Mouse (Mus musculus) T-helper 17 cell (primary cell): ENCODE measurements around the gene Rab27a.
"Not testable (repeated sequence)": the region's sequence is repeated elsewhere in the genome, so short reads cannot be mapped to it uniquely, and the experiment has no call there.

Source experiments
- in situ Hi-C, 2 experiments: fragments of 300-600 bp; cut with MboI, MseI; formaldehyde crosslinking; loops; 1 replicate in 1 of 2; 2 replicates in 1 of 2; pipeline ENCODE4 v1.15.1; 2025; ENCODE audit warnings: high pct_unique_total_duplicates in 2 of 2

Rab27a gene

DNA sequence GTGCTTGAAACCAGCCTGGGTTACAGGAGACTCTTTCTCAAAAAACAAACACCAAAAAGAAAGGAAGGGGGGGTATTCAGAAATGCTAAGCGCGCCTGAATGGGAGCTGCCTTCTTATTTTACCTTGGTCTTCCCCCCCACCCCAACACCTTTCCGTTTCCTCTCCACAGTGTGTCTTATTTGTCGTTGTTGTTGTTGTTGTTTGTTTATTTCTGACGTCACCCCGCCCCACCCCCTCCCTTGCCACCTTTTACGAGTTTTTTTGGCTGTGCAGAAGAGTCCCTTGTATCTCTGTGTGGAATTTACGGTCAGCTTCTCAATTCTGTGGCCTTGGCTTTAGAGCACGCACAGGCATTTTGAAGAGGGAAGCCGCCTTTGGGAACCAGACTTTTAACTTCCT, 1.1 kb downstream of the Rab27a start:
- in situ Hi-C loops = no loop called here

- in situ Hi-C loops = no loop called here
Measured at GRCm38 (mm10) chr9:73047906-73048305, 3.3 kb downstream of the Rab27a start.

- in situ Hi-C loops = no loop called here
Measured at GRCm38 (mm10) chr9:73048927-73049326, 4.3 kb downstream of the Rab27a start.

DNA sequence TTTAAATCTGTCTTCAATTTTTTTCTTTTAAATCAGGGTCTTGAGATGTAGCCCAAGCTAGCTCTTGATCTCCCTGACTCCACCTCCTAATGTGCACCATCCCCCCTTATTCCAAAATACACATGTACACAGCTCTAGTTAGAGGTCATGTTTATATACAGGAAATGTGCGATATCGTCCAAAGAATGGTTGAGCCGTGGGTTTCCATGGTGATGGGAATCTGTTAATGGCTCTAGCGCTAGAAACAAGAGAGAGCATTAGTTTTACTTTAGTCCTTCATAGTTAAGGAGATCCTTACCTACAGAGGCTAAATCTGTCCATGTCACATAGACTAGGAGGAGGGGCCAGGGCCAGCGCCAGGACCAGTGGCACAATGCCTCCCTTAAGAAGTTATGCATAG, 5.2 kb downstream of the Rab27a start:
- in situ Hi-C loops = no loop called here

DNA sequence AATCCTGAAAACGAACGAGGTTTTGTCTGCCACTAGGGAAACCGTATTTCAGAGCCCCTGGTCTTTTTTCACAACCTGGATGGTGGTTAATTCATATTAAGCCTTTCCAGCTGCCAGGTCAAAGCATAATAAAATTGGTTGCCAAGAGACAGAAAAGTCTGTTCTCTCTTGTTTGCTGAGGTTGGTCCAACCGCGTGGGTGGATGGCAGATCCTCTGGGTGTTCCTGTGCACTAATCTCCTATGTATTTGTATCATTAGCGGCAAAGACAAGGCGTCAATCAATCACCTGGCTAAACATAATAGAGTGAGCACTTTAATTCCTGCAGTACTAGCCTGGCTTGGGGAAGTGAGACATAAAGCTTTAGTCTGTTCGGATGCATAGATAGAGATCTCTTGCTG, 6.0 kb downstream of the Rab27a start:
- in situ Hi-C loops = no loop called here

- in situ Hi-C loops = no loop called here
Measured at GRCm38 (mm10) chr9:73055441-73055911, 10.8 kb downstream of the Rab27a start.

- in situ Hi-C loops = no loop called here
Measured at GRCm38 (mm10) chr9:73059224-73059623, 14.6 kb downstream of the Rab27a start.

DNA sequence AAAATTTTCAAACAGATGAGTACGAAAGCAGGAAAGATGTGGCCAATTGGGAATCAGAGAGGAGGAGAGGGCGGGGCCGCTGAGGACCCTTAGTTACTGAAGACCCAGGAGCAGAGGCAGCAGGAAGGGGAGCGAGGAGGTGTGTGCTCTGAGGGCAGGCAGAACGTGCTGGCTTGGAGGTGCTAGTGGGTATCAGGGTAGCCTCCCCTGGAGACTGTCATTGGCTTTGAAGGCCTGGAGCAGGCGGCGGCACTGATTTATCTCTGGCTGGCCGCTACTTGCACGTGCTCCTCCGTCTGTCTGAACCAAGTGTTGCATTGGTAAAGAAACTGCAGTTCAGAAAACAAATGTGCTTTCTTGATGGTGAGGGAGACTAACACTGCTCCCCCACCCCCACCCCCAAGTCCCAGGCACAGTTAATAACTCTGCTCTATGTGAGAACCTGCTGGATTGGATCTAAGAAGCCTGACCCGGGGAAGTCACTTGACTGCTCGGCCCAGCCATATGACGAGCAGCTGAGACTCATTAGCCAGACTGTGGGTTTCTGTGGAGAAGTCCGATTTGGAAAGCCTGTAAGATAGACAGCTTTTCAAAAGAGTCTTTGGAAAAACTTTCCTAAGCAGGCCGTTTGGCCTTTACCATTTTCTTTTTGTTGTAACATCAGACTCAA, 19.1 kb downstream of the Rab27a start:
- in situ Hi-C loops = no loop called here

- in situ Hi-C loops = no loop called here
Measured at GRCm38 (mm10) chr9:73067086-73067485, 22.4 kb downstream of the Rab27a start.

- in situ Hi-C loops = no loop called here
Measured at GRCm38 (mm10) chr9:73068230-73068679, 23.6 kb downstream of the Rab27a start.

GRCm38 (mm10) chr9:73068688-73069087, 24.0 kb downstream of the Rab27a start:
- in situ Hi-C loops = no loop called here

- in situ Hi-C loops = no loop called here
Measured at GRCm38 (mm10) chr9:73070971-73071659, 26.5 kb downstream of the Rab27a start.

GRCm38 (mm10) chr9:73072426-73072825, 27.8 kb downstream of the Rab27a start:
- in situ Hi-C loops = no loop called here

- in situ Hi-C loops = no loop called here
Measured at GRCm38 (mm10) chr9:73073169-73073568, 28.5 kb downstream of the Rab27a start.

GRCm38 (mm10) chr9:73079349-73079748, 34.7 kb downstream of the Rab27a start:
- in situ Hi-C loops = not testable (repeated sequence)

- in situ Hi-C loops = no loop called here
Measured at GRCm38 (mm10) chr9:73079801-73080325, 35.2 kb downstream of the Rab27a start.

- in situ Hi-C loops = no loop called here
Measured at GRCm38 (mm10) chr9:73082291-73083000, 37.8 kb downstream of the Rab27a start.

- in situ Hi-C loops = no loop called here
Measured at GRCm38 (mm10) chr9:73083956-73084355, 39.3 kb downstream of the Rab27a start.

GRCm38 (mm10) chr9:73085845-73086244, 41.2 kb downstream of the Rab27a start:
- in situ Hi-C loops = loop anchor here in 1 of 2 experiments (5.0 kb wide), 2 partner anchors 44 to 119 kb away; partner anchors contain the start of genes Pigb and Rab27a

GRCm38 (mm10) chr9:73087121-73087520, 42.5 kb downstream of the Rab27a start:
- in situ Hi-C loops = loop anchor here in 1 of 2 experiments (5.0 kb wide), 2 partner anchors 45 to 120 kb away; partner anchors contain the start of genes Pigb and Rab27a

DNA sequence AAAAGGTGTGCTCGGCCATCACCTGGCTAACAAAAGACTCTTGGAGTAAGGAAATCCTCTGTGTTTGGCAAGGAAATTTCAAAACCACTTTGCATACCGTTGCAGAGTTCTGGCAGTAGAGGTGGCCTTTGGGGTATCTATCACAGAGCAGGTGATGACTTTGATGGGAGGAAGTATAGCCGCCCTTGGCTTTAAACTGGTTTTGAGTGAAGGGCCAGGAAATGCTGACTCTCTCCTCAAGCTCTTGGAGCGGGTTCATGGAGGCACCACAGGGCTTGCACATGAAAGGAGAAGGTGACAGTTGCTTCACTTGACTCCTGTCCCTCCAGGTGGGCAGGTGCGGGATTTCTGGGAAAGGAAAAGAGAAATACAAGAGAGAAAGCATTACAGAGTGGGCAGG, 42.9 kb downstream of the Rab27a start:
- in situ Hi-C loops = loop anchor here in 1 of 2 experiments (5.0 kb wide), 2 partner anchors 45 to 120 kb away; partner anchors contain the start of genes Pigb and Rab27a
